Mouse (Mus musculus): ENCODE data around the gene Sox13. TPM values are rescaled to one million over a fixed set of nuclear protein-coding genes. Genes with fewer than 3 reads are reported as not detected.

Gene Sox13
- total and polyA plus RNA-seq, 3 experiments = 0.34 to 1.4 (median 0.90) TPM

- Histone ChIP-seq H3K4me3 (replicated peaks in 1 of 3; ENCODE audit: low read depth in 2 of 3, low read length in 2 of 3, poor library complexity in 1 of 3) (no peak overlapping the region), H3K9me3 (replicated peaks; ENCODE audit: low read length) (peaks cover 3% of the 10 kb centered on the region), H3K79me2 (replicated peaks; ENCODE audit: control insufficient read depth, extremely low read depth, insufficient read depth, poor library complexity, severe bottlenecking) (no peaks in the 10 kb centered on the region), H3K27ac (ENCODE audit: insufficient read depth, low read depth) (no peak overlapping the region), H3K4me1 (ENCODE audit: control insufficient read depth in 1 of 2, insufficient read depth in 2 of 2) (0 out of 4 replicates have a peak, but pooled peaks cover 0 to 4% of the 10 kb centered on the region in 2 experiments), H3K4me2 (ENCODE audit: insufficient read depth, low read depth, poor library complexity, severe bottlenecking) (no peak overlapping the region), H3K27me3 (replicated peaks) (peaks cover 40% of the 10 kb centered on the region), H3K9ac (ENCODE audit: insufficient read depth, low read depth) (no peak overlapping the region), H3K36me3 (replicated peaks in 1 of 2; ENCODE audit: control insufficient read depth in 1 of 2, insufficient read depth in 1 of 2, low read length in 1 of 2) (no peaks in the 10 kb centered on the region)
- DNase-seq (ENCODE audit: extremely low read depth) = no peak
- in situ Hi-C loops (cut with MboI; ENCODE audit: low pct_ligation_motif_present, low pct_unique_long_range_greater_than_20kb, low sequenced_read_pairs) = no loop called here
- dilution Hi-C loops (cut with MboI; ENCODE audit: extremely low pct_ligation_motif_present, extremely low pct_unique_long_range_greater_than_20kb, low sequenced_read_pairs) = no loop called here
- TF ChIP-seq NRF1 (IDR thresholded peaks at IDR 0.05; ENCODE audit: low read depth, low read length) (no peak), E2F4 (IDR thresholded peaks at IDR 0.05; ENCODE audit: insufficient replicate concordance, low read depth, low read length) (no peak), ELF1 (IDR thresholded peaks at IDR 0.05; ENCODE audit: low read depth, low read length) (no peak)
Observed at GRCm38 (mm10) chr1:133409786-133410185, 14.4 kb downstream of the Sox13 start.

GRCm38 (mm10) chr1:133408880-133409516 lies 15.2 kb downstream of the Sox13 start:
- no peak for DNase-seq (ENCODE audit: extremely low read depth)
- Histone ChIP-seq H3K4me3 (replicated peaks in 1 of 3; ENCODE audit: low read depth in 2 of 3, low read length in 2 of 3, poor library complexity in 1 of 3) (no peak overlapping the region), H3K4me1 (ENCODE audit: control insufficient read depth in 1 of 2, insufficient read depth in 2 of 2) (0 out of 4 replicates have a peak, but pooled peaks cover 0 to 4% of the 10 kb centered on the region in 2 experiments), H3K27ac (ENCODE audit: insufficient read depth, low read depth) (no peak overlapping the region), H3K36me3 (replicated peaks in 1 of 2; ENCODE audit: control insufficient read depth in 1 of 2, insufficient read depth in 1 of 2, low read length in 1 of 2) (no peaks in the 10 kb centered on the region), H3K9me3 (replicated peaks; ENCODE audit: low read length) (peaks cover 3% of the 10 kb centered on the region), H3K79me2 (replicated peaks; ENCODE audit: control insufficient read depth, extremely low read depth, insufficient read depth, poor library complexity, severe bottlenecking) (no peaks in the 10 kb centered on the region), H3K9ac (ENCODE audit: insufficient read depth, low read depth) (no peak overlapping the region), H3K4me2 (ENCODE audit: insufficient read depth, low read depth, poor library complexity, severe bottlenecking) (no peak overlapping the region), H3K27me3 (replicated peaks) (peaks cover 37% of the 10 kb centered on the region)
- in situ Hi-C loops (cut with MboI; ENCODE audit: low pct_ligation_motif_present, low pct_unique_long_range_greater_than_20kb, low sequenced_read_pairs) = no loop called here
- TF ChIP-seq POLR2AphosphoS2 (IDR thresholded peaks at IDR 0.05; ENCODE audit: low read depth, low read length) (no peak), ELF1 (IDR thresholded peaks at IDR 0.05; ENCODE audit: low read depth, low read length) (no peak), ETS1 (conservative IDR thresholded peaks at IDR 0.05; ENCODE audit: low read depth, low read length) (no peak), ZKSCAN1 (IDR thresholded peaks at IDR 0.05; ENCODE audit: borderline replicate concordance, low read depth, low read length) (no peak), CTCF (conservative IDR thresholded peaks at IDR 0.05 in 1 of 2, IDR thresholded peaks at IDR 0.05 in 1 of 2; ENCODE audit: low read depth in 2 of 2, low read length in 2 of 2) (no peak), MYC (IDR thresholded peaks at IDR 0.05; ENCODE audit: low read depth, low read length) (no peak), ZMIZ1 (IDR thresholded peaks at IDR 0.05; ENCODE audit: low read depth, low read length) (no peak), UBTF (IDR thresholded peaks at IDR 0.05; ENCODE audit: low read depth, low read length) (no peak), NELFE (IDR thresholded peaks at IDR 0.05; ENCODE audit: low read depth, low read length) (no peak), MAFK (IDR thresholded peaks at IDR 0.05; ENCODE audit: insufficient replicate concordance, low read length) (no peak), SMC3 (IDR thresholded peaks at IDR 0.05; ENCODE audit: low read depth, low read length) (no peak), BHLHE40 (IDR thresholded peaks at IDR 0.05; ENCODE audit: low read depth, low read length) (no peak)
- dilution Hi-C loops (cut with MboI; ENCODE audit: extremely low pct_ligation_motif_present, extremely low pct_unique_long_range_greater_than_20kb, low sequenced_read_pairs) = no loop called here

Measured in CH12.LX (cell line).